Mouse (Mus musculus) testis, adult 2 months (tissue): ENCODE measurements around the gene Rbm8a.

Experiments
- CTCF ChIP-seq: fragments of 200-500 bp; IDR thresholded peaks from 2 replicates; pipeline ENCODE4 v1.5.1; 2012; ENCODE audit warnings: low read depth, mild to moderate bottlenecking, inconsistent platforms, low read length, moderate library complexity; ENCODE audit not compliant: control insufficient read depth, insufficient read depth, insufficient replicate concordance
- POLR2A ChIP-seq: fragments of 200-500 bp; IDR thresholded peaks from 2 replicates; pipeline ENCODE4 v1.6.1; 2012; ENCODE audit warnings: low read depth, mild to moderate bottlenecking, inconsistent platforms, low read length, moderate library complexity; ENCODE audit not compliant: control insufficient read depth

DNA sequence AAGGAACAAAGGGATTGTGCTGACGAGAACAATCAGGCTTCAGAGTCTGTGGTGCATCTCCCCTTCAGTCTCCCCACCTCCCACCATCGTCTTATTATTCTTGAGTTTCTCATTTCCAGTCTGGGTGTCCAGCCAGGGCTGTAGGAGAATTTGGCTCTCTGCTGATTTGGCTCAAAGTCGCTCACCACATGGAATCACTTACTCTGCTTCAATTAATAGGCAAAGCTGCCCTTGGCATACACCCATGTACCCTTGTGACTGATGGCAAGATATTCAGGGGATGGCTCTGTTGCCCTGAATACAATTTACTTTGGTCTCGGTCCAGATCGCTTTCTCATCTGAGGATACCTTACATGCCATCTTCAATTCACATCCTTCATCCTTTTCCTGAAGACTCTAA lies 26.4 kb upstream of the Rbm8a start:
- TF ChIP-seq CTCF (no peak), POLR2A (no peak)
